Mouse (Mus musculus) spleen, adult 18-20 months (tissue): Measurements from ENCODE around the gene Olfr728.

Source experiments
- DNase-seq, 2 experiments: peaks; one replicate each; pipeline ENCODE4 v3.0.0; 2022; ENCODE audit warnings: mixed read lengths in 2 of 2

Olfr728 gene

GRCm38 (mm10) chr14:50142580-50142979 lies at the start of gene Olfr728:
Gene Olfr728, minus strand, starts transcription at chr14:50142680.
- no peak for DNase-seq

GRCm38 (mm10) chr14:50188098-50188497 lies 45.6 kb upstream of the Olfr728 start, which contains the start of gene Olfr730:
Gene Olfr730, minus strand, starts transcription at chr14:50188198.
- no peak for DNase-seq

- no peak for DNase-seq
These were observed 10.3 kb upstream of the Olfr728 start, which contains the start of gene Olfr729 for GRCm38 (mm10) chr14:50152810-50153209. Gene Olfr729, minus strand, starts transcription at chr14:50152910.

GRCm38 (mm10) chr14:50122886-50123285 lies 19.6 kb downstream of the Olfr728 start, which contains the start of gene Olfr727:
Gene Olfr727, plus strand, starts transcription at chr14:50123186.
- no peak for DNase-seq

- no peak for DNase-seq
These were observed 51.6 kb downstream of the Olfr728 start, which contains the start of gene Olfr726 for GRCm38 (mm10) chr14:50090853-50091252. Gene Olfr726, minus strand, starts transcription at chr14:50090953.
